Mouse (Mus musculus) MN1 (cell line): ENCODE measurements around the gene Cenpb.

Experiments
- DNase-seq: peaks from one replicate; pipeline ENCODE4 v3.0.0-alpha.2; 2016; ENCODE audit warnings: low spot score

Gene Cenpb

DNA sequence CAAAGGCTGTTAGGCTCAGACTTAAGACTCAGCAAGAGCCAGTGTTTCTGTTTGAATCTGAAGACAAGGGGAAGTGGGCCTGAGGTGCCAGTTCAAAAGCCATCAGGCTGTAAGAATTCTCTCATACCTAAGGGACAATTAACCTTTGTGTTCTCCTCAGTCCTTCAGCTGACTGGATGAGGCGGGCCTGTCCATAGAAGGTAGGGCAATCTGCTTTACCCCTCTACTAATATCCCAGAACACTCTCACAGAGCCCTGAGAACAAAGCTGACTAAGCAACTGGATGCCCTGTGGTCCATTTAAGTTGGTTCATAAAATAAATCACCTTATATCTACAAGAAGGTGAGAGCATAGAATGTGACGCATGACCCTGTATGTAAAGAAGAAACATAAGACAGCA lies 13.7 kb downstream of the Cenpb start:
- DNase-seq, result no peak

DNA sequence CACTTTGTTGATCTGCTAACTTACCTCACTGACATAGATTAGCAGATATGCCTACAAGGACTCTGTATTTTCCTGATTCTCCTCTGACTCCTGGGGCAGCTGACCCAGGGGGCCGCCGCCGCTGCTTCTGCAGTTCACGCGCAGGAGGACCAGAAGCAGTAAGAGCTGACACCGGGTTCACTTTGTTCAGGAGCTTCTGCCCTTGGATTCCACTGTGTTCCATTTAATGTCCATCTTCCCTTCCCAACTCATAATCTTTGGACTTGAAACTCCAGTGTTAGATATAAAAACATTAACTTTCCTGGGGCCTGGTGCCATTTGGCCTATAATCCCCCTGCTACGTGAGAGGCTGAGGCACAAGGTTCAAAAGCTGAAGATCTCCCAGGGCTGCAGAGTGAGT lies 15.9 kb downstream of the Cenpb start:
- DNase-seq, result no peak

DNA sequence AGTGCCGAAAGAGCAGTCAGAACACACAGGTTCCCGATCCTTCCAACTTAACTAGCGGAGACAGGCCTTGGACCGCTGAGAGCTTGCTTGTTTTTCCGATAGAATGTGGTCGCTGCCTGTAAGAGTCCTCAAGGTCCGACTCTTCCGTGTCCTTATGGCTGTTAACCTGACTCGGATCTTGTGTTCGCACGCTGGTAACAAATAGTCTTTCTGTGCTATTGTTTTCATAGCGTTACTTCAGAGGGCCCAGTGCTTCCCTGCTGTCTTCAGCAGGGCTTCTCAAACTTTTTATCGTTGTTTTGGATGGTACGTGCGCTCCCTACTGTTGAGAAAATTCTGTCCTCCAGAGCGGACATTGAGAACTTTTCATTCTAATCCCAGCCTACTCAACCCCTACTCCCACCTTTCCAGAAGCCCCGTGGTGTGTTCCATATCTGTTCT lies 19.2 kb downstream of the Cenpb start:
- DNase-seq, result peak; percentile 39

GRCm38 (mm10) chr2:131159938-131160581 lies 19.8 kb downstream of the Cenpb start, which contains the start of gene 1700037H04Rik:
Gene 1700037H04Rik, minus strand, starts transcription at chr2:131160081.
- peak; percentile 98 for DNase-seq

GRCm38 (mm10) chr2:131159491-131159910 lies 20.4 kb downstream of the Cenpb start:
- DNase-seq, result peak; percentile 65

DNA sequence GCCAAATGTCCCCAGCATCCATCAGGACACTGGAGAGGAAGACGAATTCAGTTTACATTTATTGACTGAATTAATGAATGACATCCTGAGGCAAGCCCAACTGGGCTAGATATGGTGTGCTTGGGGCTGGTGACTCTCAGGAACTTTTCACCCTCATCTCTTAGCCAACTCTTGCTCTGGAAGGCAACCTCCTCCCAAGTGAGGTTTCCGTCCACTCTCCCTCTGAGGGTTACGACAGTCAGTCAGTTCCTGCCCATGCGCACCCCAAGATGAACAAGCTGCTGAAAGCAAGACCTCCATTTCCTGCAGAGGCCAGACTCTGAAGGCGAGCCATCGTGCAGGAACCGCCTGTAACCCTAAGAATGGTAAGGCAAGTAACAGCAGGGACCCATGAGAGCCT lies 22.9 kb downstream of the Cenpb start:
- no peak for DNase-seq

DNA sequence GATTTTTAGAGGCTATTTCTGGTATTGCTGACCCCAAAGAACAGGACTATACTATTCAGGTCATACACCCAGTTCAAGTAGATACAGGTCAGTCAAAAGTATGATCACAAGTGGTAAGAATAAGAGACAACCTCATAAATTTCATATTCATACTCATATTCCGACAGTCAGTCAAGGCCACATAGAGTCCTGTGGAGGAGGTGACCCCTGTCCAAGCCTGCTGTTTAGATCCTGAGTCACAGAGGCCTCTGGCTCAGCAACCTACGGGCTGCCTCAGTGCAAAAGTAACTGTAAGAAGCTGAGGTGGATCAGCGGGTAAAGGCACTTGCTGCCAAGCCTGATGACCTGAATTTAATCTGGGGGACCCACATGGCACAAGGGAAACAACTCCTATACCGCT lies 25.8 kb downstream of the Cenpb start:
- DNase-seq, result no peak

DNA sequence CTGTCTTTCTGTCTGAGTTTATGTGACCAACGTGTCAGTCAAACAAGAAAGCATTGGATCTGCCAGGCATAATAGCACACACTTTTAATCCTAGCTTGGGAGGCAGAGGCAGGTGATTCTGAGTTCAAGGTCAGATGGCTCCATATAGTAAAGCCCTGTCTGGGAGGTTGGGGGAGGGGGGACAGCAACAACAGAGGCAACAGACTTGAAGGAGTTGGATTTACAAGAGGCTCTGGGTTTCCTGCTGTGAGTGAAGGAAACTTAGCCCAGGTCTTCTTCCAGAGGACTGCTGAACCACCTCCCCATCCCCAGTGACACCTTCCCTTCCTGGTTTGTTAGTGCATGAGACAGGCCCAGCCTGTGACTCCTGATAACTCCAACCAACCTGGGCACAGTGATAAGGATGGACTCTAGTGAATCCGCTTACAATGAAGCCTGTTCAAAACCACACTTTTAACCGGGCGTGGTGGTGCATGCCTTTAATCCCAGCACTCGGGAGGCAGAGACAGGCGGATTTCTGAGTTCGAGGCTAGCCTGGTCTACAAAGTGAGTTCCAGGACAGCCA lies 27.6 kb downstream of the Cenpb start:
- DNase-seq, result no peak

- DNase-seq, result no peak
These were observed 30.7 kb downstream of the Cenpb start for GRCm38 (mm10) chr2:131149254-131149578.

DNA sequence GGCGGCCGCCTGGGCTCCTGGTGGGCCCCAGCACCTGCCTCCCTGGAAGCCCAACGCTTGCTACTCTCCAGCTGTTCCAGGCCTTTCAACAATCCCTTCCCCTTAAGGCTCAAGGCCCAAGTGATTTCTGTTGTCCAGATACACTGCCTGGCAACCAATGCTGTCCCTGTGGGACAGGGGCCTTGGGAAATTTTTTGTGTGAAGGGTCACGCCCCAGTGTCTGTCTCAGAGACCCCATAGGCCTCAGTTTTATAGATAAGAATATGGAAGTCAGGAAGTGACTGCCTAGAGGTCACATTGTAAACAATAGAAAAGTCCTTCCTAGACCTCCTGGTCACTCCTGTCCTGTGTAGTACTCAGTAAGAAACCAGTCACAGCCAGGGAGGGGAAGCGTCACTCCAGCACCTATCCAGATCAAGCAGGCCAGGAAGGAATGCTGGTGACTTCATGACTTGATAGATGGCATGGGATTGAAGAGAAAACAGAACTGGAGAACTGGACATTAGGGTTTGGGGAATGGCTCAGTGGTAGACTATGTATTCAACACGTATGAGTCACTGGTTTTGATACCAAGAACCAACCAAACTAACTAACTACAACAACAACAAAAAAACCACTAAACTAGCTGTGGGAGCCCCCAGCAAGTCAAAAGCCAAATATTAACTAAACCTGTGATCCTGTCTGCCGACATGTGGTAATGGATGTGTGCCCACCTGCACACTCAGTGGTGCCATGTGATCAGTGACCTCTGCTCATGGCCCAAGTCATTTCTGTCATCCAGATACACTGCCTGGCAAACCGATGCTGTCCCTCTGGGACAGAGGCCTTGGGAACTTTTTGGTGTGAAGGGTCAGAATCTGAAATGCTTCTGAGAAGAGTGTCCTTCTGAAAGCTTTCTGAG lies 31.3 kb downstream of the Cenpb start:
- no peak for DNase-seq

DNA sequence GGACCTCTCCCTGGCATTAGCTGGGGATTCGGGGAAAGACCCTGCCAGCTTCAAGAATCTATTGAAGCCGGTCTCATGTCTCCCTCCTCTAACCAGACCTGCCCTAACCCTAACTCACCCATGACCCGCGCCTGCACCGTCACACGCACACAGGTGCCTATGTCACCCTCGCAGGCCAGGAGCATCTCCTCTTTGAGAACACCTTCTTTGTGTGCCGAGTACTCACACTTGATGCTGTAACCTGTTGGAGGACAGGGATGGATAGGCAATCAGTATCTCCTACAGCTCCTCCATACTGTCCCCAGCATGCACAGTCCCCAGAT lies 32.9 kb downstream of the Cenpb start:
- no peak for DNase-seq

DNA sequence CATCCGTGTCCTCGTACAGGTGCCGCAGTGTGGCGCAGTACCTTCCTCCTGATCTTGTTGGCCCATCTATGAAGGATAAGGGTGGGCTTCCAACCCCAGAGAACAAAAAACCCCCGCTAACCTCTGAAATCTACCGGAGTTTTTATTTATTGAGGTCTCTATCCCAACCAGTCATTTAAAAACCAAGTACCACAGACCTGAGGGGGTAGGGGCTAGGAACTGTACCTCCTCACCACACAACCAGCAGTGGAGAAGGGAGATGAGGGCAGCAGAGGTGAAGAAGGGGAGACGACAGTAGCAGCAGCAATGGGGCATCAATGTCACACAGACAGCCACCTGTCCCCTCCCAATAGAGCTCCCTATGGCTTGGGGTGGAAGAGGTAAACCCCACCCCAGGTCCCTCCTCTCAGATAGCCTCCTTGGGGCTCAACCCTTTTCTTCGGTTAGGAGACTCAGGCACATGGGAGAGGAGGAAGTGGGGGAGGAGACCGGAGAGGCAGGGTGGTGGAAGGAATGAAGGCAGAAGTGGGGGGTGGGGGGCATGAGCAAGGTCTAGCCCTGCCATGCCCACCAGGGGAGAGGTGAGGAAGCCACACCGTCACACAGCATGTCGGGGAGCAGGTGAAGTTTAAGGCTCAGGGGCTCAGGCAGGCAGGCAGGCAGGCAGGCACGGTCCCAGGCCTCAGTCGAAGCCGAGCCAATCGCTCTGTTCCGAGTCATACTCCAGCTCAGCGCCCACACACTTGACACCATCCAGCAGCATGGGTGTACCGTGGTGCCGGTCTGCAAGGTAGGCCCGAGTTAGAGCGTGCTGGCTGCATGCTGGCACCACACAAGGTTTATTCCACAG lies 33.4 kb downstream of the Cenpb start:
- no peak for DNase-seq

GRCm38 (mm10) chr2:131145536-131145935 lies 34.3 kb downstream of the Cenpb start:
- DNase-seq, result no peak

DNA sequence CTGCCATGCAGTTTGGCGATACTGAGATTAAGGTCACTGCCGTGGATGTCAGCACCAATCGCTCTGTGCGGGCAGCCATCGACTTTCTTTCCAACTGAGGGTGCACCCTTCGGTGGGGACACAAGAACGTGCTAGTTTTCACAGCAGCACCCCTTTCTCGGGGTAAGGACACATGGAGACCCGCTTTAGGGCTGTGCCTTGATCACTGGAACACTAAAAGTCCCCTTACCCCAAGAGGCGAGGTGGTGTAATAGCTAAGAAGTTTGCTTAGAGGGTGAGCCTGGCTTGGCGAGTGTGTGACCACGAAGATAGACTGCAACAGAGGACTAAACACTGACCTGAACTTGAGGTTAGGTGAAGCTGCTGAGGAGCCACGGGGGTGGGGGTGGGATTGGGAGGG lies 34.7 kb downstream of the Cenpb start:
- DNase-seq, result no peak

DNA sequence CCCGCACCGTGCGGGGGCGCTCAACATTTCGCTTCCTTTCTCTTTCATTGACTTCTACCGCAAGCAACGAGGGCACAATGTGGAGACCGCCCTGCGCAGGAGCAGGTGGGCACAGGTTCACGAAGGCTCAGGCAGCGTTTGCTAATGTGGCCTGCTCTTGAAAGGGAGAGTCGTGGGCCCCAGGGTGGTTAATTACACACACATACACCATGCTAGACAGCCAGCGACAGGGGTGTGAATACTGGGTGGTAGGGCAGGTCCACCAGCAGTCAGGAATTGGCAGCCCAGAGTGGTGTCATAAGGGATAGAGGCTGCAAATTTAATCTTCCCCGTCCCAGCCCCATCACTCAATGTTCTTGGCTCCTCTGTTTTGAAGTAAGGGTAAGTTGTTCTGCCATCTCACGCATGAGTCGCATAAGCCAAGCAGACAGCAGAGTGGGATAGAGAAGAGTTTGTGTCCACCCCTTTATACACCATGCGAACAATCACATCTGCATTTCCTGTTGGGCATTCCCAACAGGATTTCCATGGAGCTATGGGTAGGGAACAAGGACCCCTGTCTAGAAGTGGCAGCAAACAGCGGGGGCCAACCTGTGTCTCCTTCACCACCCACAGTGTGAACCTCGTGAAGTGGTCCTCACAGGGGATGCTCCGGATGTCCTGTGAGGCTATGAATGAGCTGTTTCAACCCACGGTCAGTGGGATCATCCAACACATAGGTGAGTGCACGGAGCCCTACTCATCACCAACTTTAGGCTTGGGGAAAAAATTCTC lies 36.7 kb downstream of the Cenpb start:
- no peak for DNase-seq

DNA sequence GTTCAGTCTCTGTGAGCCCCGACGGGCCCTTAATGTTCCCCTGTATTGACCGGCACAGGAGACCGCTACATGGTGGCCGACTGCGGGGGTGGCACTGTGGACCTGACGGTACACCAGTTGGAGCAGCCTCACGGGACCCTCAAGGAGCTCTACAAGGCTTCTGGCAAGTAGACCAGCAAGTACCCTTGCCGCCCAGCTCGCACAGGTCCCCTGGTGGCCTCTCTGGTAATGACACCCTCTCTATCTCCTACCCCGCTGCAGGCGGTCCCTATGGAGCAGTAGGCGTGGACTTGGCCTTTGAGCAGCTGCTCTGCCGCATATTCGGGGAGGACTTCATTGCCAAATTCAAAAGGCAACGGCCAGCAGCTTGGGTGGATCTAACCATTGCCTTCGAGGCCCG lies 37.3 kb downstream of the Cenpb start:
- peak; percentile 51 for DNase-seq

GRCm38 (mm10) chr2:131141336-131141986 lies 38.4 kb downstream of the Cenpb start:
- DNase-seq, result no peak

- no peak for DNase-seq
These were observed 39.3 kb downstream of the Cenpb start for GRCm38 (mm10) chr2:131140533-131140905.

DNA sequence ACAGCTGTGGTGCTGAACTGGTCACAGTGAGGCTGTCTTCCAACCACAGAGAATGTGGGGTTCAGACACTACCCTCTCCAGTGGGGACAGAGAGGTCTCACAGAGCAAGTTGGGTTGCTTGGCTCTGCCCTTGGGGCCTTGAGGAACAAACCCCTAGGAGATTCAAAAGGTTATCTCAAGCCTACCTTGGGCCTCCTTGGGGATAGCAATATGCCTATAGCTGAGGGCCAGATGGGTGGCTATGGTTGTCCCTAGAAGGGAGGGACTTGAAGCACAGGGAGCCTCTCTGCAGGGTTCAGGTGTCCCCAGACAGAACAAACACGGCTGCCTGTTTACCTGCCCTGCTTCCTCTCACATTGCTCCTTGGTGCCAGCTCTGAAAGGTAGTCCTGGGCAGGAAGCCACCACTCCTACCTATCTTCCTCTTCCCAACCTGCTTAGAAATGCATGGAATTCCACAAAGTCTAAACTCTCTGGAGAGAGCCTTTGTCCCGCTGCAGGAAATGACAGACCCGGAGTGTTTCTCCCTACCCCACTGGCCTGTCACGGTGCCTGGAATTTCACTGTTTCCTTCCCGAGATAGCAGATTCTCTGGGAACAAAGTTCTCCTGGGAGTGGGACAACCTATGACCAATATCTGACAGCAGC lies 39.9 kb downstream of the Cenpb start:
- DNase-seq, result no peak

GRCm38 (mm10) chr2:131139287-131139686 lies 40.6 kb downstream of the Cenpb start:
- DNase-seq, result no peak

DNA sequence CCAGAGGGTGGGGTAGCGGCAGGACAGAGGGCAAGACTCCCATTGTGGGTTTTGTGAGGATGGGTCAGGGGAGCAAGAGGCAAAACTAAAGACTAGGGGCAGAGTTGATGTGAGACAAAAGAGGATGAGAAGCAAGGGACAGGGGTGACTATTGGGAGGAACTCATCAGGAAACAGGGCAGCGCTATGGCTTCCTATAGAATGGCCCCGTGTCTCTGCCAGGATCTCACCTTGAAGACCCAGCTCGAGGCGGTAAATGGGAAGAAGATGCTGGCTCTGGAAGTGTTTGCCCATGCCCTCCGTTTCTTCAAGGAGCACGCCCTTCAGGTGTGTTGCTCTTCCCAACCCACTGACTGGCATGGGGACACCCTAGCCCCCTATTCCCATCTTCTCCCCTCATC lies 41.1 kb downstream of the Cenpb start:
- DNase-seq, result no peak
